Mouse (Mus musculus): ENCODE measurements around the gene Bik.

The Bik gene

DNA sequence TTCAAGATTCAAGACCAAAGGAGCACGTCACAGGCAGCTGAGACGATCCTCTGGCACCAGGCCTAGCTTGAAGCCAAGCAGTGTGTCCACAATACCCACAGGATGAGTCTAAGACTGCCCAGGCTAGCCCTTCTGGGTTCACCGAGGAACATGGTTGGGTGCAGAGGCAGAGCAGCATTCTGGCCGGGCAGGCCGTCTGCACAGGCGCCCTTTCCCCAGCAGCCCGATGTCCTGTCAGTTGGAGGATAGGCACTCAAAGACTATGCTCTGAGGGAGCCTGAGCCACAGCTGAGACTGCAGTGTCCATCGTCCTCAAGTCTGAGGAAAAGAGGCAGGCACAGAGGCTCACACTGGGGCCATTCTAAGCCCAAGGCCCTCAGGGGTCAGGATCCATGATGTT is 20.5 kb downstream of the Bik start:
- no peak for DNase-seq (ENCODE audit: low read depth, low spot score)

- DNase-seq (ENCODE audit: low read depth, low spot score): no peak
Measured at GRCm38 (mm10) chr15:83550137-83550536, 23.5 kb downstream of the Bik start.

DNA sequence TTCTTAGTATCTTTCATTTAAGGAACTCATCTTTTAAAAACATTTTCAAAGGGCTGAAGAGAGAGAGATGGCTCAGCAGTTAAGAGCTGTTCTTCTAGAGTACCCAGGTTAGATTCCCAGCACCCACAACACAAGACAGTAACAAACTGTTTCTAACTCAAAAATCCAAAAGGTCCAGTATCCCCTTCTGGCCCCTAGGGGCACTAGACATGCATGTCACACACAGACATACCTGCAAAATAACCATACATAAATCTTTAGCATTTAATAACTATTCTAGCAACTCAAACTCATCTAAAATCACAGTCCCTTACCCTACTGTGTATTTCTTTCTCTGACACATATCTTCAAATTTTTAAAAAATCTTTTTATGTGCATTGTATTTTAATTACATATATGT is 27.2 kb downstream of the Bik start:
- DNase-seq (ENCODE audit: low read depth, low spot score): no peak

GRCm38 (mm10) chr15:83555161-83555974 is 28.7 kb downstream of the Bik start:
- DNase-seq (ENCODE audit: low read depth, low spot score): peak; percentile 88

GRCm38 (mm10) chr15:83560941-83561477 is 34.3 kb downstream of the Bik start:
- no peak for DNase-seq (ENCODE audit: low read depth, low spot score)

GRCm38 (mm10) chr15:83562626-83563270 is 36.1 kb downstream of the Bik start:
- DNase-seq (ENCODE audit: low read depth, low spot score): peak; percentile 70

DNA sequence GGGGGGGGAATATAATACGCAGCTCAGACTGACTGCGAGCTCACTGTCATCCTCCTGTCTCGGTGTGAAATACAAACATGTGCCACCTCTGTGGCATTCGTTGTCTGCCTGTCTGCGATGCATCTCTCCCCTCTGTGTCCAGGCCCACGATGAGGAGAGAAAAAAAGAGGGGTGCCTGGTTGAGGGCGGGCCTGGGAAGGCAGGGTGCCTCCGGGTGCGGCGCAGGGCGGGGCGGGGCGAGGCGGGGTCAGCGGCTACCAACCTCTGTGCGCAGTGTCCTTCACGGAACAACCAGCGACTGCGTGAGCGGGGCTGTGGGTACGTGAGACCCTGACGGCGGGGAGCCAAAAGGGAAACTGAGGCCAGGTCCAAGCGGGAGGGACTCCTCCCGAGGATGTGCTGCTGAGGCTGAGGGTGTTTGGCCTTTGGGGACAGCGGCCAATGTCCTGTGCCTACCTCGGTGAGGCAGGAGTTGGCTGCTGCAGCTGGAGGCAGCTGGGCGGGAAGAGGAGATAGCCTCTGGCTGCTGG is 36.7 kb downstream of the Bik start, which contains the start of the genes Tspo and Mcat:
Tspo (plus strand) TSS at position 266 of the 530 bp plus-strand sequence.
Mcat (minus strand) TSS at position 461 of the 530 bp plus-strand sequence.
- no peak for DNase-seq (ENCODE audit: low read depth, low spot score)

DNA sequence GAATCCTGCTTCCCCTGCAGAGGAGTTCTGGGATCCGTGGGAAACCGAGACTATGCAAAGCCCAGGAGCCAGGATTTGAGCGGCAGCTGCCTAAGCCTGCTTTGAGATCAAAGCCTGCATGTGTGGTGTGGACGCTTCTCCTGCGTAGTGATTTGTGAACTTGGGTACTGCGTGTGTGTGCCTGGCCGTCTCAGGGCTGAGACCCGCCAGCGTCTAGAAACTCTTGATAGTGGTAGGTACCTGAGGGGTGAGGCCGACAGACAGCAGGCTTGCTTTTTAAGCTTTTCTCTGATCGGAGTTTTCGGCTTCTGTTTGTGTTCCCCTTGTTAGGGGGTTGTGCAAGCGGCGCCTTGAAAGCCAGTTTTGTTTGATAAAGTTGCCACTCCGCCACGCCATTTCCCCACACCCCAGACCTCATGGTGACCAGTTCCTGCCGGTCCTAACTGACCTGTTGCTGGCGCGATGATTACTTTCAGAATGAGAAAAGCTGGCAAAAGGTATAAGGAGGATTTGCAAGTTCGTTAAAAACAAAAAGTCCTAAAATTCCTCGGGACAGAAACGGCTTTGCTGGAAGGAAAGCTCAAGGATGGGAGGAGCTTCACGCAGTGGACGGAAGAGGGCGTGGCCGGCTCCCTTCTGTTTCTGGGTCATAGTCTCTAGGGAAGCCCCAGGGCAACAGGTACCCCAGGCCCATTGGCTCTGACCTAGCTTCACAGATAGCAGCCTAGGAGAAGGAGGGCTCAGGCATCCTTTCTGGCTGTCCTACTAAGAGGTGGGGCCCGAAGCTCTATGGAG is 37.4 kb downstream of the Bik start:
- DNase-seq (ENCODE audit: low read depth, low spot score): peak; percentile 46

DNA sequence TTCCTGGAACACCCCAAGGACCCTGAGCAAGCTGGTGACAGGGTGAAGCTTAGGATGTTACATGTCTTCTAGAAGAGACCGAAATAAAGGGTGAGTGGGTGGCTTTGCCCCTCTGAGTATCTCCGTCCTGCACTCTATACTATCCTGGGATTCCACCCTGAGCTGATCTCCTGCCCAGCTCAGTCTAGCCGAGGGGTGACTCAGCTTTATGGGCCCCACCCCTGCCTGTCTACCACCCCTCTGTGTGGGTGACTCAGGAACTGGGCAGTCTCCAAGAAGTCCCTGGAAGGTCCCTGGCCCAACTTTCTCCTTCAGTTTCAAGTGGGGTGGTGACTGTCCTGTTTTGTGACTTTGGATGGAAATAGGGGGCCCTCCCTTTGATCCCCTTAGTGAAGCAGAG is 38.8 kb downstream of the Bik start:
- DNase-seq (ENCODE audit: low read depth, low spot score): no peak

DNA sequence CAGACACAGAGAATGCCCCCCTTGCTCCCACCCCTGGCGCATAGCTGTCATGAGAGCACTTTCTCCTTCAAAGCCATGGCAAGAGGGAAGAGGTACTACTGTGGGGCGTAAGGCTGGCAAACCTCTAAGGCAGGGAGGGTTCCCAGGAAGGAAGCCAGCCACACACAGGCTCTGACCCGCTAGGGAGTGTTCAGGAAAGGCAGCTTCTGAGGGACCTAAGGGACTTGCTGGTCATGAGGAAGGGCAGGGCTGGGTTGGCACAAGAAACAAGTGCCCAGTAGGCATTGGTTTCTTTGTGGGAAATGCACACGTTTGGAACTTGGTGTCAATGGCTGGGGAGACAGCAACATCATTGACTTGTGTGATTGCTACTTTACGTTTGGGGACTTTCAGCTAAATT is 39.3 kb downstream of the Bik start:
- DNase-seq (ENCODE audit: low read depth, low spot score): no peak

DNA sequence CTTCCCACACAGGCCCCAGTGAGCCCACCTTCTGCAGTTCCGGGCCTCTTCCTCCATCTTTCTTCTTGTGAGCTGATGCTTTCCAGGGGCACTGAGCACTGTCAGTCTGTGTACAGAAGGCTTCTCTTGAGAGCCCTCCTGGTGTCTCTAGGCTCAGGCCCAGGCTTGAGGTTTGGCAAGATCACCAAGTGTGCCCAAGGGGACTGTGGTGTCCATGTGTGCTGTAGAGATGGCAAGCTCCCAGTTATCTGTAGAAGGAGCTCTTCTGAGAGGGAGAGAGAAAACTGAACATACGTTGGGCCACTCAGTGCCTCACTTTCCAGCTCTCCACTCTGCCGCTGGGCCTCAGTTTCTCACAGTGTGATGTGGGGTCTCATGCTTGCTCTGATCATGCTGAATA is 41.1 kb downstream of the Bik start:
- DNase-seq (ENCODE audit: low read depth, low spot score): no peak

- DNase-seq (ENCODE audit: low read depth, low spot score): no peak
Measured at GRCm38 (mm10) chr15:83568544-83568943, 41.9 kb downstream of the Bik start.

GRCm38 (mm10) chr15:83569682-83570081 is 43.0 kb downstream of the Bik start:
- DNase-seq (ENCODE audit: low read depth, low spot score): peak; percentile 75

DNA sequence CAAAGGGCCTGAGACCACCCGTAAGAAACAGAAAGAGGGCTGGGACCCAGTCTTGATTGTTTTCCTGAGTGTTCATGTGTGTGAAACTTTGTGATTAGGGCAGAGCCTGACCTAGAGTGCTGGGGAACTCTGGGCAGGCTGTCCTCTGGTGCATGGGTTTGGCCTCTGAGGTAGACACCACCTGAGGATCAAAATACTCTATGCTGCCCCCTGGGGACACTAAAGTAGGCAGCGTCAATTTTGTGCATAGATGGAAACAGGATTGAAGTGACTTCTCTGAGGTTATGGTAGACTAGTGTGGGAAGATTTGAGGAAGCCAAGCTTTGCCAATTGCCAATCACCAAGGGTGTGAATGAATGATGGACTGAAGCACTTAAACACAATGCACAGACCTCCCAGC is 44.0 kb downstream of the Bik start:
- DNase-seq (ENCODE audit: low read depth, low spot score): peak; percentile 55

DNA sequence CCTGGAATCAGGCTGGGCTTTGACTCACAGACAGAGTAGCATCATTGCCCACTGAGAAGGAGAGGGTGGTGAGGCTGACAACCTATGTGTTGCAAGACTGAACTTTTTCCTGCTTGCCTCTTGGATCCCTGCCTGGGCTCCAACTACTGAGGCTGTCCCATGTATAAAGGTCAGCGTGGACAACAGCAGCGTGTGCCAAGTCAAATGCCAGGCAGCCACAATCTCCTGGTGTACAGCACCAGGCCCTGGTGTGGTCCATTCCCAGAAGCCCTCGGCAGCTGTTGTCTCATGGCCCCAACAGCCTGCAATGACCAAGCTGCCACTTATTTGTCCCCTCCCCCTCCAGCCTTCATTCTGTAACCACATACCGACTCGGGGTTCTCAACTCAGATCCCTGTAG is 45.0 kb downstream of the Bik start:
- no peak for DNase-seq (ENCODE audit: low read depth, low spot score)

- DNase-seq (ENCODE audit: low read depth, low spot score): no peak
Measured at GRCm38 (mm10) chr15:83572132-83572531, 45.5 kb downstream of the Bik start.

GRCm38 (mm10) chr15:83573606-83574005 is 46.9 kb downstream of the Bik start:
- no peak for DNase-seq (ENCODE audit: low read depth, low spot score)

- DNase-seq (ENCODE audit: low read depth, low spot score): no peak
Measured at GRCm38 (mm10) chr15:83574731-83575351, 48.2 kb downstream of the Bik start.

GRCm38 (mm10) chr15:83575543-83575942 is 48.9 kb downstream of the Bik start:
- no peak for DNase-seq (ENCODE audit: low read depth, low spot score)

GRCm38 (mm10) chr15:83576651-83577050 is 50.0 kb downstream of the Bik start:
- DNase-seq (ENCODE audit: low read depth, low spot score): peak; percentile 52

DNA sequence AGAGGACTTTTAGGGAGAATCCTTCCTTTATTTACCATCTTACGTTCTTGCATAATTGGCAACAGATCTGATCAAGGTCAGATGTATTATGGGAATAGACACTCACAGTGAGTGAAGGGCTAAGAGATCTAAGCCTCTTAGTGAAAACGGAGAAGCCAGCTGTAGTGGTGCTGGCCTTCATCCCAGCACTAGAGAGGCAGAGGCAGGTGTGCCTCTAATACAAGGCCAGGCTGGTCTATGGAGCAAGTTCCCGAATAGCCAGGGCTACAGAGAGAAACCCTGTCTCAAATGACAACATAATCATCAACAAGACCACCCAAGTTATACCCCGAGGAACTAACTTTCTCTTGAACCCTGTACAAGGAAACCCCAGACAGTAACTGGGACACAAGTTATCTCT is 56.3 kb downstream of the Bik start:
- DNase-seq (ENCODE audit: low read depth, low spot score): no peak
